Mouse (Mus musculus) cerebellum, adult 2 months (tissue): ENCODE measurements around the gene Cdk6.

Experiments
- CTCF ChIP-seq: fragments of 200-500 bp; IDR thresholded peaks from 2 replicates; pipeline ENCODE4 v1.5.1; 2011; ENCODE audit warnings: low read depth, mild to moderate bottlenecking, control low read depth, low read length, moderate library complexity, borderline replicate concordance; ENCODE audit not compliant: insufficient read depth
- POLR2A ChIP-seq: fragments of 200-500 bp; IDR thresholded peaks from 2 replicates; pipeline ENCODE4 v1.6.1; 2011; ENCODE audit warnings: low read length, control low read depth, borderline replicate concordance; ENCODE audit not compliant: insufficient read depth

DNA sequence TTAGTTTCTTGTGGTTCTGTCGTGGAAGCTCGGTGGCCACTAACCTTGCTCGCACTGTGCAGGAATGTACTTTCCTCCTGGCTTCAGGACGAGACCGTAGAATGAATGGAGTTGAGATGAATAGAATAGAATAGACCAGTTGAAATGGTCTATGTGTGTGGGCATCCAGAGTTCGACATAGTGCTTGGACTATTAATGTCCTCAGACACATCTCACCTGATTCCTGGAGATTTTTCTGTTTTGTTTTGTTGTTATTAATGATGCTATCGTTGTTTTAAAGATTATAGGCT lies 203.1 kb downstream of the Cdk6 start:
- TF ChIP-seq POLR2A (no peak), CTCF (no peak)
